16 mouse cellular contexts compared by ENCODE assay signal in the genomic region with DNA sequence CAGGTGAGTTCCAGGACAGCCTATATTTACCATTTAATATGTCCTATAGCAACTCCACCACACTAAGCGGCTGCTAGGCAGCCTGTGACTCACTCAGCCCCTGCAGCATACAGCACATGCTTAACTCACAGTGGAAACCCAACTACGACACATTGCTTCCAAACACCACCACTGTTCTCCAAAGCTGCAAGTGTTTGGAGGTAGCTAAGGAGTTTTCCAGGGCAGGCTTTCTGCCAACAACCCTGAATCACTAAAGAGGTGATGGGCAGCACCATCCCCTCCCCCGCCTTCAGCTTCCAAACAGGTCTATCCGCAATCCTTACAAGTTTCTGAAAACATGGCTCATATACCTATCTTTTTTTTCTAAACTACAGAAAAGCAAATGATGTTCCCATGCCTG. TPM values are rescaled to one million over a fixed set of nuclear protein-coding genes. Genes with fewer than 3 reads are reported as not detected.
A peak's percentile ranks its signal among the peaks of the same experiment; 100 is the strongest.
DNase-seq lines count a peak whose midpoint lies in the region; ATAC-seq lines count a peak whose summit lies in the region.
"Had no signal": no experiment of that assay in that cellular context is flagged by ENCODE, and none has a peak within 500 bp of the region (broad histone marks: within the 10 kb centered on the region; RNA-seq: fewer than 3 reads in every experiment).

No protein-coding gene starts in this region.

- intact Hi-C loops in left cerebral cortex, postnatal 14 days (cut with DNase I), result no loop called here
- intact Hi-C loops in left cerebral cortex, postnatal 4 days (cut with DNase I), result no loop called here

- no peak overlapping the region for H3K4me3 ChIP-seq in embryonic facial prominence, embryonic 14.5 days (ENCODE audit: low read depth, low read length)
- H3K4me3 ChIP-seq in embryonic facial prominence, embryonic 10.5 days, result no peak overlapping the region
- H3K4me3 ChIP-seq in forebrain, embryonic 14.5 days (ENCODE audit: low read depth, low read length), result no peak overlapping the region
- H3K4me3 ChIP-seq: hindbrain, embryonic 10.5 days had no signal

- H3K9ac ChIP-seq in embryonic facial prominence, embryonic 14.5 days (ENCODE audit: low read depth, low read length), result no peak overlapping the region
- no peak overlapping the region for H3K9ac ChIP-seq in forebrain, embryonic 14.5 days (ENCODE audit: low read length)

- no peak overlapping the region for H3K4me2 ChIP-seq in embryonic facial prominence, embryonic 14.5 days (ENCODE audit: low read depth, low read length)
- no peak overlapping the region for H3K4me2 ChIP-seq in forebrain, embryonic 14.5 days (ENCODE audit: low read length)

- H3K4me1 ChIP-seq in embryonic facial prominence, embryonic 14.5 days (ENCODE audit: control insufficient read depth, insufficient read depth, low read length), result peaks cover 28% of the 10 kb centered on the region
- peaks cover 29% of the 10 kb centered on the region for H3K4me1 ChIP-seq in embryonic facial prominence, embryonic 10.5 days
- H3K4me1 ChIP-seq in forebrain, embryonic 14.5 days (ENCODE audit: control insufficient read depth, insufficient read depth, low read length), result 0 out of 2 replicates have a peak, but pooled peaks cover 3% of the 10 kb centered on the region

- H3K36me3 ChIP-seq in embryonic facial prominence, embryonic 14.5 days (ENCODE audit: control insufficient read depth, insufficient read depth, low read length), result no peaks in the 10 kb centered on the region
- no peaks in the 10 kb centered on the region for H3K36me3 ChIP-seq in embryonic facial prominence, embryonic 10.5 days (replicated peaks)
- H3K36me3 ChIP-seq in forebrain, embryonic 14.5 days (ENCODE audit: control insufficient read depth, insufficient read depth, low read length), result no peaks in the 10 kb centered on the region
- H3K36me3 ChIP-seq: hindbrain, embryonic 10.5 days had no signal

- no peaks in the 10 kb centered on the region for H3K27me3 ChIP-seq in embryonic facial prominence, embryonic 14.5 days (replicated peaks; ENCODE audit: control insufficient read depth, insufficient read depth, low read length)
- no peaks in the 10 kb centered on the region for H3K27me3 ChIP-seq in embryonic facial prominence, embryonic 10.5 days (replicated peaks; ENCODE audit: low read depth, poor library complexity, severe bottlenecking)
- H3K27me3 ChIP-seq in forebrain, embryonic 14.5 days (replicated peaks; ENCODE audit: control insufficient read depth, insufficient read depth, low read length), result no peaks in the 10 kb centered on the region
- H3K27me3 ChIP-seq: CH12.LX had no signal

- no peak overlapping the region for H3K27ac ChIP-seq in embryonic facial prominence, embryonic 14.5 days (replicated peaks; ENCODE audit: low read depth, low read length)
- no peak overlapping the region for H3K27ac ChIP-seq in embryonic facial prominence, embryonic 10.5 days (replicated peaks)
- H3K27ac ChIP-seq in forebrain, embryonic 14.5 days (ENCODE audit: low read depth, low read length), result no peak overlapping the region
- H3K27ac ChIP-seq: hindbrain, embryonic 10.5 days had no signal

- DNase-seq in embryonic facial prominence, embryonic 14.5 days (ENCODE audit: low spot score), result peak; percentile 65
- DNase-seq in embryonic facial prominence, embryonic 10.5 days (ENCODE audit: low spot score), result no peak
- DNase-seq in left cerebral cortex, postnatal 14 days (ENCODE audit: low spot score in 2 of 2), result peak; percentile 30 to 39
- no peak for DNase-seq in left cerebral cortex, postnatal 4 days
- DNase-seq in urinary bladder, postnatal 25 days (ENCODE audit: low spot score), result peak; percentile 38
- no peak for DNase-seq in urinary bladder, postnatal 4 days (ENCODE audit: low spot score in 2 of 2)
- no peak for DNase-seq in forebrain, embryonic 14.5 days (ENCODE audit: low spot score)
- DNase-seq in spleen, postnatal 36 days (ENCODE audit: low spot score in 2 of 2), result no peak
- DNase-seq: adrenal gland, adult 8-10 months; cerebellum, adult 11-12 months; cerebellum, postnatal 25 days; gastrocnemius, postnatal 25 days; thymus, postnatal 36 days had no signal

- H3K9me3 ChIP-seq in embryonic facial prominence, embryonic 14.5 days (ENCODE audit: control insufficient read depth, low read length), result no peaks in the 10 kb centered on the region
- H3K9me3 ChIP-seq in embryonic facial prominence, embryonic 10.5 days, result no peaks in the 10 kb centered on the region
- no peaks in the 10 kb centered on the region for H3K9me3 ChIP-seq in forebrain, embryonic 14.5 days (replicated peaks; ENCODE audit: control insufficient read depth, low read length)
- H3K9me3 ChIP-seq: hindbrain, embryonic 10.5 days had no signal

- WGBS in embryonic facial prominence, embryonic 14.5 days, result 77% methylated on average over 4 of the region's 4 CpGs
- 84% methylated on average over 4 of the region's 4 CpGs for WGBS in embryonic facial prominence, embryonic 10.5 days
- WGBS in forebrain, embryonic 14.5 days, result 85% methylated on average over 4 of the region's 4 CpGs

- ATAC-seq in embryonic facial prominence, embryonic 14.5 days (ENCODE audit: low read depth), result no peak
- no peak for ATAC-seq in forebrain, embryonic 14.5 days
- ATAC-seq: midbrain, embryonic 16.5 days had no signal

RNA-seq across cellular contexts. Expression of gene Smurf1, which starts 15.8 kb away (rescaled TPM):
- polyA plus RNA-seq in embryonic facial prominence, embryonic 14.5 days (2014; fragmentation: Nextera tagmentation; extraction: Ambion mirVana), result 19.9 and 21.1 TPM in 2 replicates
- 14.5 and 17.0 TPM in 2 replicates for polyA plus RNA-seq in embryonic facial prominence, embryonic 10.5 days (2016; fragmentation: Nextera tagmentation; extraction: Ambion mirVana)
- total RNA-seq in left cerebral cortex, postnatal 14 days (2021), result 10 to 100 TPM; 37.2 to 40.8 TPM
- 10 to 100 TPM; 59.3 to 60.2 TPM for total RNA-seq in left cerebral cortex, postnatal 4 days (2021)
- 16.5 and 22.7 TPM in 2 replicates for polyA plus RNA-seq in forebrain, embryonic 14.5 days (2014; fragmentation: Nextera tagmentation; extraction: Ambion mirVana)

Comparison
In these comparisons a context has a peak if more than half of its experiments do, and no peak if none do; other contexts are left out.
1. DNase-seq: peak in embryonic facial prominence, embryonic 14.5 days (single experiment), left cerebral cortex, postnatal 14 days (2 of 2) and urinary bladder, postnatal 25 days (single experiment); none in embryonic facial prominence, embryonic 10.5 days (single experiment), left cerebral cortex, postnatal 4 days (single experiment), urinary bladder, postnatal 4 days (0 of 2), forebrain, embryonic 14.5 days (single experiment) and spleen, postnatal 36 days (0 of 2).